Mouse (Mus musculus): ENCODE measurements around the gene Pex5l. TPM values are rescaled to one million over a fixed set of nuclear protein-coding genes. Genes with fewer than 3 reads are reported as not detected.
A peak's percentile ranks its signal among the peaks of the same experiment; 100 is the strongest.

The Pex5l gene
- polyA plus RNA-seq, 1 experiment from 2014 or later: 1.6 TPM

DNA sequence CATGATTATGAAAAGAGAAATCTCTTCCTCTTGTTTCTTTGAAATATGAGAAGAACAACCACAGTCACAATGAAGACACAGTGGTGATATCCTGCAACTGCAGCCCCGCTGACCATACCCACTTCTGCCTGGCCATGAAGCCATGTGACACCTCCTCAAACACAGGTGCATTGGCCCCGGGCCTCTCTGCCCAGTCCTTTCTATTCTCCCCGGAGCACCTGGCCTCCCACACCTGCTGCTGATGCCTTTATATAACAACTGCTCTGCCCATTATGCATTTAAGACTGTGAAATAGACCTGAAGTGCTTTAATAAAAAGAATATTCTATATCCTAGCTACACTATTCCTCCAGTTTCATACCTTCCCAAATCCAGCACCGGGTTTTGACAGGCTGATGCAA, 54.8 kb downstream of the Pex5l start:
- H3K36me3 ChIP-seq (replicated peaks): no peaks in the 10 kb centered on the region
- H3K27me3 ChIP-seq (replicated peaks; ENCODE audit: low read depth, poor library complexity, severe bottlenecking): no peaks in the 10 kb centered on the region; the same call in 1 of the 2 replicates
- peaks cover 20% of the 10 kb centered on the region for H3K4me1 ChIP-seq
- H3K4me3 ChIP-seq: no peak overlapping the region
- no peak overlapping the region for H3K27ac ChIP-seq (replicated peaks)
- DNase-seq (ENCODE audit: low spot score): peak; percentile 21
- no peaks in the 10 kb centered on the region for H3K9me3 ChIP-seq
- 74% methylated on average over 4 of the region's 4 CpGs for WGBS

DNA sequence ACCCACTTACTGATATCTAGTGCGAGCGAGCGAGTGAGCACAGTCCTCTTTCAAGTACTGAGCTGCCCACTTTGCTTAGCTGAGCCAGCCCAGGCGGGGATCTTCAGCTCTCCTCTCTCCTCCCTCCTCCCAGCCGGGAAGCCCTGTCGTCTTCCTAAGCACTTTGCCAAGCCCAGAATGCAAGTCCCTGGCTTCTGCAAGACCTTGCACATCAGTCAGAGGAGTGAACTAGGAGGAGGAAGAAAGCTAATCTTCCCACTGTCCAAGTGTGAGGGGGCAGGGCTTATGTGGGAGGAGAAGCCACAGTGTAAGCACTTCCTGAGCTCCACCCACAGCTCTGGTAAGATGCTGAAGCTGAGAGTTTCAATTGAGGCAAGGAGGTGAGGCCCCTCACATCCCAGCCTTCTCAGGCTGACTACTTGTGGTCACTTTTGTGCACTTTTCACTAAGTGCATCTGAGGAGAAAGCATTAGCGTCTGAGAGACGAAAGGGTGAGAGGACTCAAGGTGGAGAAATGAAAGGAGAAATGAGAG, 60.2 kb downstream of the Pex5l start:
- Histone ChIP-seq H3K9me3 (no peaks in the 10 kb centered on the region), H3K4me1 (peaks cover 12% of the 10 kb centered on the region), H3K27me3 (replicated peaks; ENCODE audit: low read depth, poor library complexity, severe bottlenecking) (no peaks in the 10 kb centered on the region), H3K4me3 (peak overlapping the region; percentile 21; the same call in 1 of the 2 replicates), H3K36me3 (replicated peaks) (no peaks in the 10 kb centered on the region), H3K27ac (replicated peaks) (no peak overlapping the region; the same call in 1 of the 2 replicates)
- 38% methylated on average over 8 of the region's 8 CpGs for WGBS
- DNase-seq (ENCODE audit: low spot score): no peak

DNA sequence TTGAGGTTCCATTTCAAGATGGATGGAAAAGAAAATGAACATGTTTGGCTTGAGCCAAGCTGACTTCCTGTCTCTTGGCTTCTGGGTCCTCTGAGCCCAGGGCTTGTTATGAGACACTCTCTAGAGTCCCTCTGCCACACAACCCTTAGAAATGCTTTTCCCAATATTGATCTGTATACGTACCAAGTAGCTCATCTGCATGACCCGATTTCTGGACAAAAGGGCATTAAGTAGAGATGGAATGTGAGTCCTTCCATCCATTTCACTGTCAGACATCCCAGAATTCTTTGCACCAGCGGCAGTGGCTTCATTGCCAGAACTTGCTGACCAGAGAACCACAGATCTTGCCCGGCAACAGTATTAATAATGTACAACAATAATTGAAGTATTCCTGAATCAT, 61.3 kb downstream of the Pex5l start:
- WGBS: 88% methylated on average over 4 of the region's 4 CpGs

DNA sequence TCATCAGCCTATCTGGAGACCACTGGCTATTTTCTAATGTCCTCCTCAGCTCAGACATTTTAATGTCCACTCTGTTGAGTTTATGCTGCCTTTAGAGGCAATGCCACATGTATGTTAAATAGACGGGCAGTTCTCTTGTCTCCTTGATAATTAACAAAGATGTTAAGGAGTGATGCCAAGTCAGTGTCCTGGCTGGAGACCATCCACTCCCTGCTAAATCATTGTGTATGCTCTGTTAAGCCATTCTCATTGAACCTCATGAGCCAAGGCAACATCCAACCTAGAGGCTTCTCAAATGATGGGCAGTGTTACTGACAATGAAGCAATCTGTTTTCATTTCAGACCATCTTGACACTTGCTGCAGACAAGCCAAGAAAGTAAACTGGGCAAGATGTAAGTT, 63.4 kb downstream of the Pex5l start:
- no peaks in the 10 kb centered on the region for H3K36me3 ChIP-seq (replicated peaks)
- no peak overlapping the region for H3K4me3 ChIP-seq
- no peaks in the 10 kb centered on the region for H3K27me3 ChIP-seq (replicated peaks; ENCODE audit: low read depth, poor library complexity, severe bottlenecking)
- H3K4me1 ChIP-seq: peaks cover 8% of the 10 kb centered on the region
- no peaks in the 10 kb centered on the region for H3K9me3 ChIP-seq
- WGBS: 86% methylated on average over 1 of the region's 1 CpGs
- no peak for DNase-seq (ENCODE audit: low spot score)
- H3K27ac ChIP-seq (replicated peaks): no peak overlapping the region

More for the DNA sequence above, 61.3 kb downstream of the Pex5l start:
- no peak overlapping the region for H3K4me3 ChIP-seq
- DNase-seq (ENCODE audit: low spot score): no peak
- H3K27ac ChIP-seq (replicated peaks): no peak overlapping the region
- H3K36me3 ChIP-seq (replicated peaks): no peaks in the 10 kb centered on the region
- no peaks in the 10 kb centered on the region for H3K9me3 ChIP-seq
- peaks cover 8% of the 10 kb centered on the region for H3K4me1 ChIP-seq
- H3K27me3 ChIP-seq (replicated peaks; ENCODE audit: low read depth, poor library complexity, severe bottlenecking): no peaks in the 10 kb centered on the region

DNA sequence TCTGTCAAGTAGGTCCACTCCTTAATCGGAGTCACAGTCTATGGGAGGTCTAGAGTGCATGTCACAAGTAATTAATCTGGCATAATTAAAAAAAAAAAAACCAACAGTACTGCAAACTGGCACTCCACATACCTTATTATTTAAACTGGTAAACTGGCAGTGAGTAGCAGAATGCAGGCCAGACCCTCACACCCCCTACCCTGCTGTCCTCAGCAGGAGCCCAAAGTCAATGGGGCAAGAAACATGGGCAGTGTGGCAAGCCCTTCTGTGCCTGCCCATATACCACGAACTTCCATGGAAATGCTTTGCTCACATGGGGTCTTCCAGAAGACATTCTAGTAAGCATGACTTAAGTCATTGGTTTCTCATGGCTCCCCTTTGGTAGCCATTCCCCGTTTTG, 63.9 kb downstream of the Pex5l start:
- H3K4me3 ChIP-seq: no peak overlapping the region
- no peaks in the 10 kb centered on the region for H3K9me3 ChIP-seq
- peaks cover 8% of the 10 kb centered on the region for H3K4me1 ChIP-seq
- H3K27ac ChIP-seq (replicated peaks): no peak overlapping the region
- no peaks in the 10 kb centered on the region for H3K36me3 ChIP-seq (replicated peaks)
- WGBS: 86% methylated on average over 3 of the region's 3 CpGs
- no peak for DNase-seq (ENCODE audit: low spot score)
- H3K27me3 ChIP-seq (replicated peaks; ENCODE audit: low read depth, poor library complexity, severe bottlenecking): no peaks in the 10 kb centered on the region

DNA sequence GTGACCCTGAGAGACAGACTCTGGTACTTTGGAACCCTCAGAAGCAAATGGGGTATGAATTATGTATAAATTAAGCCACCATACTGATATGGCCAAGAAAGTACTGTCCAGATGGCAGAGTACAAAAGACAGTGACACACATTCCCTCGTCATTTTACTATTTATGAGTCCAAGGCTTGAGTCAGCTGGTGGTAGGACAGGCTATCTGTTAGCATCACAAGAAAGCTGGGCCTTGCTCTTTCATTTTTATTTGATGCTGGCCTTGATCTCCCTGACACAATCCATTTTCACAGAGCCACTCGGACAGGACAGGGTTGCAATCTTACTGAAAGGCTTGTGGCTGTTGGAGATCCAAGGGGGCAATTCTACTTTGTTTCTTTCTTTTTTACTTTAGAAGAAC, 67.4 kb downstream of the Pex5l start:
- H3K27ac ChIP-seq (replicated peaks): no peak overlapping the region
- DNase-seq (ENCODE audit: low spot score): no peak
- H3K9me3 ChIP-seq: no peaks in the 10 kb centered on the region
- no peaks in the 10 kb centered on the region for H3K4me1 ChIP-seq
- H3K4me3 ChIP-seq: no peak overlapping the region
- WGBS: 78% methylated on average over 2 of the region's 2 CpGs
- no peaks in the 10 kb centered on the region for H3K27me3 ChIP-seq (replicated peaks; ENCODE audit: low read depth, poor library complexity, severe bottlenecking)
- no peaks in the 10 kb centered on the region for H3K36me3 ChIP-seq (replicated peaks)

DNA sequence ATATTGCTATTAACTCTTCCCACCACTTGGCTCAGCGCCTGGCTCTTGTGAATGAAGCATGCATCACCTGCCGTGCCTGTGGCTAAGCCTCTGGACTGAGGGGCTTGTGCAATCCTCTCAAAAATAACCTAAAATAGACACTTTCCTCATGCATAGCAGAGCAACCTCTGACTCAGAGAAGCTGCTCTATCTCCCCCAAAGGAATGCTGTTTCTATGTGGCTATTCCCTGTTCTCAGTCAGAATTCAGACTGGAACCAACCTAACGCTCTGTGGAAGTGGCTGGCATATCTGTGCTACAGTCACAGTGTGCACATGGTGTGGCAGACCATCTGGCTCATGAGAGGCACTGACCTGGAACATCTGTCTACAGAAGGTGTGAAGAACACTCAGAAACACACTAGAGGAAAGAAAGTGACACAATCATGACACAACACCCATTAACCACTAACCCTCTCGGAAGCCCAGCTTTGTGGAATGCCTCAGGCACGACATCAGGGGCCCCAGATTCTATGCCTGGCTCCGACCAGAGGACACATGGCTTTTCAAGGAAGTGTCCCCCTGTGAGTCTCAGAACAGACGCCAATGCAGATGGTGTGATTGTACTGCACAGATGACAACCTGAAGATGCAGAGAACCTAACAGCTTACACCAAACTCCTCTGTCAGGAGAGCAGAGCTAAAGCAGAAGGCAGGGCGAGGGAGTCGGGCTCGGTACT, 68.6 kb downstream of the Pex5l start:
- Histone ChIP-seq H3K27ac (replicated peaks) (no peak overlapping the region), H3K27me3 (replicated peaks; ENCODE audit: low read depth, poor library complexity, severe bottlenecking) (no peaks in the 10 kb centered on the region), H3K36me3 (replicated peaks) (no peaks in the 10 kb centered on the region), H3K4me3 (no peak overlapping the region), H3K4me1 (no peaks in the 10 kb centered on the region), H3K9me3 (no peaks in the 10 kb centered on the region)
- 72% methylated on average over 10 of the region's 10 CpGs for WGBS
- DNase-seq (ENCODE audit: low spot score): no peak

DNA sequence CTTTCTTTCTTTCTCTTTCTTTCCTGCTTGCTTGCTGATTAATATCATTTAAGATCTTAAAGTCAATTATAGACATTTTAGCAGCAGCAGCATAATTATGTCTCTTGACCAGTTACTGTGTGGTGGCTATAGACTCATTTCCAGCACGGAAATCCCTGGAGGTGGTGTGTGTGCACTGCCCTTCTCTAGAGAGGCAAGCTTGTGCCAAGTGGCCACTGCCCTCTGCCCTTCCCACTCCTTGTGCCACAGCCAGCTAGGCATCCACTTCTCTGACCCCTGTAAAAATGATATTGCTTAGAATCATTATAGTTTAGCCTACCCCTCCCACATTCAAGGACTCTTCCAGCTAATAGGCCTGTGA, 69.2 kb downstream of the Pex5l start:
- Histone ChIP-seq H3K4me1 (no peaks in the 10 kb centered on the region), H3K9me3 (no peaks in the 10 kb centered on the region), H3K36me3 (replicated peaks) (no peaks in the 10 kb centered on the region), H3K4me3 (no peak overlapping the region), H3K27me3 (replicated peaks; ENCODE audit: low read depth, poor library complexity, severe bottlenecking) (no peaks in the 10 kb centered on the region), H3K27ac (replicated peaks) (no peak overlapping the region)
- DNase-seq (ENCODE audit: low spot score): no peak
- WGBS: 63% methylated on average over 1 of the region's 1 CpGs

DNA sequence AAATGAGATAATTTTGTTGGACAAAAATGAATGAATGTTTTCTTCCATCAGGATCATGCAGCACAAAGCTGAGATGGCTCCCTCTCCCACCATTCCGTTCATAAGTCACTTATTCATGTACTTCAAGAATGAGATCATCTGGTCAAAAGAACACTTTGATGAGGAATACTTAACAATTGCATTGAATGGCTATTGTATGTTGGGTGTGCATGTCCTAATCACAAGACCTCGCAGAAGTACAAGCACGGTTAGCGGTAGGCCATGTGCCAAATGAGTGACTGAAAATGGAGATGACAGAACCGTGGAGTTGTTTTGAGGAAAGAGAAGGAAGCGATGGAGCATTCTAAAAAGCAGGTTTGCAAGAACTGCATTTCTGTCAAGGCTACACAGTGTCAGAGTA, 72.3 kb downstream of the Pex5l start:
- no peak overlapping the region for H3K27ac ChIP-seq (replicated peaks)
- no peak overlapping the region for H3K4me3 ChIP-seq
- no peaks in the 10 kb centered on the region for H3K36me3 ChIP-seq (replicated peaks)
- no peaks in the 10 kb centered on the region for H3K9me3 ChIP-seq
- H3K4me1 ChIP-seq: no peaks in the 10 kb centered on the region
- WGBS: 89% methylated on average over 6 of the region's 6 CpGs
- H3K27me3 ChIP-seq (replicated peaks; ENCODE audit: low read depth, poor library complexity, severe bottlenecking): no peaks in the 10 kb centered on the region
- no peak for DNase-seq (ENCODE audit: low spot score)

DNA sequence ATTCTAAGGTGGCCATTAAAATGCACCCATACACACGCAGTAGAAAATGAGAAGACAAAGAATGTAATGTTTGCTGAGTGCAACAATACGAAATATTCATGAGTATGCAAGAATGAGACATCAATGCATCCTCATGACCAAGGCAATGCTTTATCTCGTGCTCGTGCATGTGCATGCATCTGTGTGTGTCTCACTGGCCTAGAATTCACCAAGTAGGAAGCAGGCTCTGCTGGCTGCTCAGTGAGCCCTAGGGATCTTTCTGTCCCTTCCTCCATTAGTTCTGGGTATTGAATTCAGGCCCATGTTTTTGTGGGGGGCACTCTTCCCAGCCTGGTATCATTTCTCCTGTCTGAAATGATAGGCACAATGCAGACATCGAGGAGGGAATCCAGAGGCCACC, 74.9 kb downstream of the Pex5l start:
- WGBS: 84% methylated on average over 5 of the region's 5 CpGs
- no peaks in the 10 kb centered on the region for H3K27me3 ChIP-seq (replicated peaks; ENCODE audit: low read depth, poor library complexity, severe bottlenecking)
- no peaks in the 10 kb centered on the region for H3K36me3 ChIP-seq (replicated peaks)
- DNase-seq (ENCODE audit: low spot score): no peak
- 0 out of 2 replicates have a peak, but pooled peaks cover 4% of the 10 kb centered on the region for H3K4me1 ChIP-seq
- no peak overlapping the region for H3K27ac ChIP-seq (replicated peaks)
- no peaks in the 10 kb centered on the region for H3K9me3 ChIP-seq
- no peak overlapping the region for H3K4me3 ChIP-seq

DNA sequence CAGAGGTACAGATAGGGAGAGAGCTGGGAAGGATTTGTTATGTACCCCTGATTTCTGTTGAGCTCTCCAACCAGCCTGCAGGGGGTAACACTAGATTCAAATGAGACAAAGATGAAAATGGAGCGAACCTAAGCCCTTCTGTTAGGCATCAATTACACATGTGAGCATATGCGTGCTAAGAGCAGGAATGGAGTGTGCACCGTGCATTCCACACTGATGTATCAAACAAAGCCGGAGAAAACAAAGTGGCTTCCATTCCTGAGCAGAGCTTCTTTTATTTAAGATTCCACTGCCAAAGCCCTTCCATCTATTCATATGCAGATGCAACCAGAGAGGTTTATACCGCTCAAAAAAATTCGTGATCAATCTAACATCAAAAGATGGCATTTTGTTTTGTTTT, 79.5 kb downstream of the Pex5l start:
- Histone ChIP-seq H3K4me3 (no peak overlapping the region), H3K9me3 (no peaks in the 10 kb centered on the region), H3K36me3 (replicated peaks) (no peaks in the 10 kb centered on the region), H3K27me3 (replicated peaks; ENCODE audit: low read depth, poor library complexity, severe bottlenecking) (no peaks in the 10 kb centered on the region), H3K4me1 (peaks cover 9% of the 10 kb centered on the region; the same call in 1 of the 2 replicates), H3K27ac (replicated peaks) (no peak overlapping the region)
- no peak for DNase-seq (ENCODE audit: low spot score)
- 62% methylated on average over 6 of the region's 6 CpGs for WGBS

DNA sequence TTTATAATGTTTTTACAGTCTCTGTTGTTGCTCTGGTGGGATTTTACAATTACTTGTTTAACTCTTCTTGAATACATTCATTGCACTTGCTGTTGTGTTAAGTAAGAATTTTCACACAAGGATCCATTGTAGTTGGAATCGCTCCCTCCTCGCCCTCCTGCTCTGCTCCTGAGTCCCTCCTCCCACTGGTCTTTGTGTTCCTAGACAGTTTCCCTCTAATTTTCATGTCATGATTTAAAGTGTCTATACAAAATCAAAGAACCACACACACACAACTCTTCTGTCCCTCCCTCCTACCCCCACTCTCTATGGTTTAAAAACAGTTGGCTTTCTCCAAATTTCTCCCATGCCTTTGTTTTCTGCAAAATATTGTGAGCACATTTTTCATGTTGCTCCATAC, 81.6 kb downstream of the Pex5l start:
- Histone ChIP-seq H3K4me1 (peaks cover 9% of the 10 kb centered on the region; the same call in 1 of the 2 replicates), H3K36me3 (replicated peaks) (no peaks in the 10 kb centered on the region), H3K9me3 (no peaks in the 10 kb centered on the region), H3K4me3 (no peak overlapping the region), H3K27ac (replicated peaks) (no peak overlapping the region), H3K27me3 (replicated peaks; ENCODE audit: low read depth, poor library complexity, severe bottlenecking) (no peaks in the 10 kb centered on the region)
- WGBS: 56% methylated on average over 2 of the region's 2 CpGs
- no peak for DNase-seq (ENCODE audit: low spot score)

DNA sequence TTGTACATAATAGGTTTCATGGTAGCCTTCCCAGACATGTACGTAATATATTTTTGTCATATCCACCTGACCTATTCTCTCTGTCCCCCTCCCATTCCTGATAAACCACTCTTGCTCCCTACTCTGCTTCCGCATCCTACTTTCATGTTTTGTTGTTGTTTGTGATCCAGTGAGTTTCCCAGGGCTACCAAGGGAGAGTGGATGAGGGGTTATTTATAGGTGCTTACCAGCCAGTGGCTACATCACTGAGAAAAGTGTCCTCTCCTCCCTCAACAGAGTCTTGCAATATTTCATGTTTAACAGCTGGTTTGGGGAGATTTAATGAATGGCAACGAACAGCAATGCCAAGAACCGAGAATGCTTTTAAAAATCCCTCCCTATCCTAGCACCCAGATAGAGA, 82.0 kb downstream of the Pex5l start:
- H3K36me3 ChIP-seq (replicated peaks): no peaks in the 10 kb centered on the region
- no peak for DNase-seq (ENCODE audit: low spot score)
- H3K27me3 ChIP-seq (replicated peaks; ENCODE audit: low read depth, poor library complexity, severe bottlenecking): no peaks in the 10 kb centered on the region
- H3K9me3 ChIP-seq: no peaks in the 10 kb centered on the region
- 90% methylated on average over 4 of the region's 4 CpGs for WGBS
- no peak overlapping the region for H3K4me3 ChIP-seq
- no peak overlapping the region for H3K27ac ChIP-seq (replicated peaks)
- H3K4me1 ChIP-seq: peaks cover 9% of the 10 kb centered on the region; the same call in 1 of the 2 replicates
